Mouse (Mus musculus): Measurements from ENCODE around the gene Rufy3. TPM values are rescaled to one million over a fixed set of nuclear protein-coding genes. Genes with fewer than 3 reads are reported as not detected.

Rufy3 gene
- polyA plus RNA-seq, 1 experiment from 2014 or later, result 16.5 TPM

GRCm38 (mm10) chr5:88652589-88652988 is 87.7 kb downstream of the Rufy3 start:
- Histone ChIP-seq H3K36me3 (ENCODE audit: control insufficient read depth, insufficient read depth, low read length) (peaks cover 74% of the 10 kb centered on the region), H3K27ac (replicated peaks in 1 of 2; ENCODE audit: control insufficient read depth in 1 of 2, insufficient read depth in 1 of 2, low read depth in 2 of 2, low read length in 2 of 2) (no peak overlapping the region), H3K4me1 (ENCODE audit: control insufficient read depth in 2 of 2, insufficient read depth in 2 of 2, low read length in 2 of 2) (peaks cover 8 to 21% of the 10 kb centered on the region in 2 experiments), H3K4me3 (ENCODE audit: control insufficient read depth in 1 of 2, insufficient read depth in 1 of 2, low read depth in 1 of 2, low read length in 2 of 2) (no peak overlapping the region), H3K27me3 (ENCODE audit: control insufficient read depth, insufficient read depth, low read length) (no peaks in the 10 kb centered on the region), H3K4me2 (ENCODE audit: low read length) (no peak overlapping the region), H3K9ac (ENCODE audit: low read length) (no peak overlapping the region), H3K9me3 (ENCODE audit: control insufficient read depth, low read length) (no peaks in the 10 kb centered on the region)
- no peak for ATAC-seq (ENCODE audit: insufficient number of reproducible peaks, insufficient read depth, low FRiP score, low read depth)
- WGBS, result 72% methylated on average over 5 of the region's 5 CpGs

GRCm38 (mm10) chr5:88657868-88658267 is 93.0 kb downstream of the Rufy3 start:
- Histone ChIP-seq H3K4me3 (ENCODE audit: control insufficient read depth in 1 of 2, insufficient read depth in 1 of 2, low read depth in 1 of 2, low read length in 2 of 2) (no peak overlapping the region), H3K4me2 (ENCODE audit: low read length) (no peak overlapping the region), H3K36me3 (ENCODE audit: control insufficient read depth, insufficient read depth, low read length) (peaks cover 87% of the 10 kb centered on the region), H3K27ac (replicated peaks in 1 of 2; ENCODE audit: control insufficient read depth in 1 of 2, insufficient read depth in 1 of 2, low read depth in 2 of 2, low read length in 2 of 2) (no peak overlapping the region), H3K4me1 (ENCODE audit: control insufficient read depth in 2 of 2, insufficient read depth in 2 of 2, low read length in 2 of 2) (peaks cover 0 to 6% of the 10 kb centered on the region in 2 experiments; a peak in 1 of 4 replicates), H3K9ac (ENCODE audit: low read length) (no peak overlapping the region), H3K9me3 (ENCODE audit: control insufficient read depth, low read length) (no peaks in the 10 kb centered on the region), H3K27me3 (ENCODE audit: control insufficient read depth, insufficient read depth, low read length) (no peaks in the 10 kb centered on the region)
- WGBS, result 100% methylated on average over 1 of the region's 1 CpGs
- ATAC-seq (ENCODE audit: insufficient number of reproducible peaks, insufficient read depth, low FRiP score, low read depth), result no peak

GRCm38 (mm10) chr5:88663151-88663550 is 98.3 kb downstream of the Rufy3 start:
- no peak for ATAC-seq (ENCODE audit: insufficient number of reproducible peaks, insufficient read depth, low FRiP score, low read depth)
- Histone ChIP-seq H3K4me3 (ENCODE audit: control insufficient read depth in 1 of 2, insufficient read depth in 1 of 2, low read depth in 1 of 2, low read length in 2 of 2) (no peak overlapping the region), H3K27ac (replicated peaks in 1 of 2; ENCODE audit: control insufficient read depth in 1 of 2, insufficient read depth in 1 of 2, low read depth in 2 of 2, low read length in 2 of 2) (no peak overlapping the region), H3K9ac (ENCODE audit: low read length) (no peak overlapping the region), H3K27me3 (ENCODE audit: control insufficient read depth, insufficient read depth, low read length) (no peaks in the 10 kb centered on the region), H3K4me1 (ENCODE audit: control insufficient read depth in 2 of 2, insufficient read depth in 2 of 2, low read length in 2 of 2) (no peaks in the 10 kb centered on the region), H3K36me3 (ENCODE audit: control insufficient read depth, insufficient read depth, low read length) (peaks cover 98% of the 10 kb centered on the region), H3K9me3 (ENCODE audit: control insufficient read depth, low read length) (no peaks in the 10 kb centered on the region), H3K4me2 (ENCODE audit: low read length) (no peak overlapping the region)
- 98% methylated on average over 3 of the region's 3 CpGs for WGBS

GRCm38 (mm10) chr5:88663875-88664274 is 99.0 kb downstream of the Rufy3 start:
- H3K9me3 ChIP-seq (ENCODE audit: control insufficient read depth, low read length), result no peaks in the 10 kb centered on the region
- H3K4me2 ChIP-seq (ENCODE audit: low read length), result no peak overlapping the region
- WGBS, result 89% methylated on average over 5 of the region's 5 CpGs
- no peak overlapping the region for H3K27ac ChIP-seq (replicated peaks in 1 of 2; ENCODE audit: control insufficient read depth in 1 of 2, insufficient read depth in 1 of 2, low read depth in 2 of 2, low read length in 2 of 2)
- H3K27me3 ChIP-seq (ENCODE audit: control insufficient read depth, insufficient read depth, low read length), result no peaks in the 10 kb centered on the region
- no peak for ATAC-seq (ENCODE audit: insufficient number of reproducible peaks, insufficient read depth, low FRiP score, low read depth)
- H3K9ac ChIP-seq (ENCODE audit: low read length), result no peak overlapping the region
- H3K4me3 ChIP-seq (ENCODE audit: control insufficient read depth in 1 of 2, insufficient read depth in 1 of 2, low read depth in 1 of 2, low read length in 2 of 2), result no peak overlapping the region
- no peaks in the 10 kb centered on the region for H3K4me1 ChIP-seq (ENCODE audit: control insufficient read depth in 2 of 2, insufficient read depth in 2 of 2, low read length in 2 of 2)
- peaks cover 98% of the 10 kb centered on the region for H3K36me3 ChIP-seq (ENCODE audit: control insufficient read depth, insufficient read depth, low read length)

GRCm38 (mm10) chr5:88674703-88675442 is 110.0 kb downstream of the Rufy3 start:
- WGBS, result under 1% methylated on average over 43 of the region's 47 CpGs
- peak; percentile 17; the same call in 1 of the 2 replicates for ATAC-seq (ENCODE audit: insufficient number of reproducible peaks, insufficient read depth, low FRiP score, low read depth)
- Histone ChIP-seq H3K4me1 (ENCODE audit: control insufficient read depth in 2 of 2, insufficient read depth in 2 of 2, low read length in 2 of 2) (peaks cover 2 to 13% of the 10 kb centered on the region in 2 experiments; a peak in 3 of 4 replicates), H3K4me2 (ENCODE audit: low read length) (peak overlapping the region; percentile 65), H3K9ac (ENCODE audit: low read length) (peak overlapping the region; percentile 98), H3K27ac (replicated peaks in 1 of 2; ENCODE audit: control insufficient read depth in 1 of 2, insufficient read depth in 1 of 2, low read depth in 2 of 2, low read length in 2 of 2) (peak overlapping the region; percentile 88 to 97), H3K4me3 (ENCODE audit: control insufficient read depth in 1 of 2, insufficient read depth in 1 of 2, low read depth in 1 of 2, low read length in 2 of 2) (peak overlapping the region; percentile 81 to 92), H3K36me3 (ENCODE audit: control insufficient read depth, insufficient read depth, low read length) (peaks cover 39% of the 10 kb centered on the region), H3K9me3 (ENCODE audit: control insufficient read depth, low read length) (no peaks in the 10 kb centered on the region), H3K27me3 (ENCODE audit: control insufficient read depth, insufficient read depth, low read length) (no peaks in the 10 kb centered on the region)

GRCm38 (mm10) chr5:88675443-88676387 is 110.9 kb downstream of the Rufy3 start, which contains the start of gene Grsf1:
Gene Grsf1 (minus strand): TSS chr5:88676171.
- Histone ChIP-seq H3K36me3 (ENCODE audit: control insufficient read depth, insufficient read depth, low read length) (peaks cover 31% of the 10 kb centered on the region), H3K4me2 (ENCODE audit: low read length) (peak within 1 kb of the TSS; percentile 65), H3K4me1 (ENCODE audit: control insufficient read depth in 2 of 2, insufficient read depth in 2 of 2, low read length in 2 of 2) (peaks cover 2 to 13% of the 10 kb centered on the region in 2 experiments; a peak in 3 of 4 replicates), H3K4me3 (ENCODE audit: control insufficient read depth in 1 of 2, insufficient read depth in 1 of 2, low read depth in 1 of 2, low read length in 2 of 2) (peak within 1 kb of the TSS; percentile 81 to 92), H3K27ac (replicated peaks in 1 of 2; ENCODE audit: control insufficient read depth in 1 of 2, insufficient read depth in 1 of 2, low read depth in 2 of 2, low read length in 2 of 2) (peak within 1 kb of the TSS; percentile 88 to 97), H3K27me3 (ENCODE audit: control insufficient read depth, insufficient read depth, low read length) (no peaks in the 10 kb centered on the region), H3K9ac (ENCODE audit: low read length) (peak within 1 kb of the TSS; percentile 98), H3K9me3 (ENCODE audit: control insufficient read depth, low read length) (no peaks in the 10 kb centered on the region)
- ATAC-seq (ENCODE audit: insufficient number of reproducible peaks, insufficient read depth, low FRiP score, low read depth), result peak; percentile 94
- WGBS, result 1% methylated on average over 100 of the region's 127 CpGs

- WGBS, result 39% methylated on average over 7 of the region's 7 CpGs
- ATAC-seq (ENCODE audit: insufficient number of reproducible peaks, insufficient read depth, low FRiP score, low read depth), result no peak
- H3K4me2 ChIP-seq (ENCODE audit: low read length), result peak overlapping the region; percentile 11; the same call in 1 of the 2 replicates
These were observed 114.1 kb downstream of the Rufy3 start for GRCm38 (mm10) chr5:88678929-88679328.

More at GRCm38 (mm10) chr5:88678929-88679328, 114.1 kb downstream of the Rufy3 start:
- H3K4me3 ChIP-seq (ENCODE audit: control insufficient read depth in 1 of 2, insufficient read depth in 1 of 2, low read depth in 1 of 2, low read length in 2 of 2), result no peak overlapping the region
- H3K36me3 ChIP-seq (ENCODE audit: control insufficient read depth, insufficient read depth, low read length), result no peaks in the 10 kb centered on the region; the same call in 1 of the 2 replicates
- no peak overlapping the region for H3K27ac ChIP-seq (replicated peaks in 1 of 2; ENCODE audit: control insufficient read depth in 1 of 2, insufficient read depth in 1 of 2, low read depth in 2 of 2, low read length in 2 of 2)
- H3K4me1 ChIP-seq (ENCODE audit: control insufficient read depth in 2 of 2, insufficient read depth in 2 of 2, low read length in 2 of 2), result peaks cover 2 to 7% of the 10 kb centered on the region in 2 experiments; a peak in 3 of 4 replicates
- no peaks in the 10 kb centered on the region for H3K9me3 ChIP-seq (ENCODE audit: control insufficient read depth, low read length)
- H3K9ac ChIP-seq (ENCODE audit: low read length), result no peak overlapping the region
- H3K27me3 ChIP-seq (ENCODE audit: control insufficient read depth, insufficient read depth, low read length), result no peaks in the 10 kb centered on the region

All from heart, embryonic 14.5 days (tissue).